Mouse (Mus musculus): Measurements from ENCODE around the gene Gcnt7.

Gene Gcnt7

DNA sequence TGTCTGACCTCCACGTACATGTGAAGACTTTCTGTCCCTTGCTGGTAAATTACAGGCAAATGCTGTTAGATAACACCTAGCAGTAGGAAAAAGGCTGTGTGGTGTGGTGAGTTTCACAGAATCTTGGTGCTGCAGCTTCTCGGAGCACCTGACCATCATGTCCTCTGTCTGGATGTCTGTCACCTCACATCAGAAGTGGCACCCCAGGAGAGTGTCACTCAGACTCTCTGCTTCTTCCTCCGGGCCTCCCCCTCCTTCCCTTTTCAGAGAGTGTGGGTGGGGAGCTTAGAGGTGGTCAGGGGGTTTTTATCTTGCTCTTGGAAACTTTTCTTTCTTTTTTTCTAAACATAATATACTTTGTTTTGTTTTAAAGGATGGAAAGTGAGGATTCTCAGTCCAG, 53.4 kb downstream of the Gcnt7 start:
- no peak for DNase-seq (ENCODE audit: low spot score in 2 of 2)

GRCm38 (mm10) chr2:172404239-172404638, 54.2 kb downstream of the Gcnt7 start:
- DNase-seq (ENCODE audit: low spot score in 2 of 2), result no peak

DNA sequence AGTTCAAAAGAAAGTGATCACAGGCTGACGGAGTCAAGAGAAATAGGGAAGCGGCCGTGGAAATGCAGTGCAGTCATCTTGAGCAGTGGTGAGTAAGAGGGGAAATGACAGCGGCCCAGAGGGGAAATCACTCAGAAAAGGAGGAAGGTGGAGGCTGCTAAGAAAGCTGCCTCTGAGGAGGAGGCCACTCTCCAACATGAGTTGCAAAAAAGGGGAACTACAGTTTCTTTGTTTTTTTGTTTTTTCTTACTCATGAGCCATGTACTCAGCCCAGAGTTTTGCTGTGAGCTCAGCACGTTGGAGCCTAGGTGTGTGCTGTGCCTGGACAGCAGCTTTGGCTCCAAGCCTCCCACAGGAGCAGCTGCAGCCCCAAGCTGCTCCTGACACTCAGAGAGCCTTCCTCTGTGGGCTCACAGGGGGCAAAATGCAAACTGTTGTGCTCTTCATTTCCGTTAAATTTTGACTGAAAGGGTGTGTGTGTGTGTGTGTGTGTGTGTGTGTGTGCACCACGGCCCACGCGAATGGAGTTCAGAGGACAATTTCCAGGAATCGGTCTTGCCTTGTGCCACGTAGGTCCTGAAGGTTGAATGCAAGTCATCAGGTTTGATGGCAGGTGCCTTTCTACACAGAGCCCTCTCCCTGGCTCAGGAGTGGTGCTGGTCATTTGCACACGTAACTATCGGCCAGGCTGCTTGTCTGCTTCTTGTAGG, 57.1 kb downstream of the Gcnt7 start:
- peak in 1 of 2 experiments; percentile 62 for DNase-seq (ENCODE audit: low spot score in 2 of 2)
